Mouse (Mus musculus) CH12.LX (cell line): ENCODE measurements around the gene Letm1.

Experiments used
- CTCF ChIP-seq, 2 experiments: IDR thresholded peaks in 1 of 2; conservative IDR thresholded peaks in 1 of 2; 2 replicates each; pipeline ENCODE4 v1.5.1; 2011 to 2012; ENCODE audit warnings: low read depth in 2 of 2, low read length in 2 of 2, improper control_type of control experiment in 1 of 2, inconsistent platforms in 1 of 2, mild to moderate bottlenecking in 1 of 2, moderate library complexity in 1 of 2
- E2F4 ChIP-seq: IDR thresholded peaks from 2 replicates; pipeline ENCODE4 v1.6.1; 2011; ENCODE audit warnings: low read depth, low read length, improper control_type of control experiment; ENCODE audit not compliant: insufficient replicate concordance
- ELF1 ChIP-seq: IDR thresholded peaks from 2 replicates; pipeline ENCODE4 v1.6.1; 2014; ENCODE audit warnings: low read depth, mild to moderate bottlenecking, inconsistent platforms, low read length, improper control_type of control experiment
- EP300 ChIP-seq: IDR thresholded peaks from 2 replicates; pipeline ENCODE4 v1.6.1; 2011; ENCODE audit warnings: low read length, improper control_type of control experiment
- MXI1 ChIP-seq: IDR thresholded peaks from 2 replicates; pipeline ENCODE4 v1.6.1; 2011; ENCODE audit warnings: mild to moderate bottlenecking, low read depth, low read length, improper control_type of control experiment
- MYC ChIP-seq: IDR thresholded peaks from 2 replicates; pipeline ENCODE4 v1.6.1; 2011; ENCODE audit warnings: low read depth, mild to moderate bottlenecking, improper control_type of control experiment, low read length
- POLR2A ChIP-seq: IDR thresholded peaks from 2 replicates; pipeline ENCODE4 v1.6.1; 2011; ENCODE audit warnings: low read depth, mild to moderate bottlenecking, improper control_type of control experiment, low read length
- RAD21 ChIP-seq: IDR thresholded peaks from 2 replicates; pipeline ENCODE4 v1.6.1; 2011; ENCODE audit warnings: low read depth, mild to moderate bottlenecking, low read length, improper control_type of control experiment, moderate library complexity
- SMC3 ChIP-seq: IDR thresholded peaks from 2 replicates; pipeline ENCODE4 v1.6.1; 2011; ENCODE audit warnings: low read depth, low read length, improper control_type of control experiment
- TBP ChIP-seq: conservative IDR thresholded peaks from 2 replicates; pipeline ENCODE4 v1.6.1; 2011; ENCODE audit warnings: low read depth, low read length, improper control_type of control experiment
- TCF12 ChIP-seq: IDR thresholded peaks from 2 replicates; pipeline ENCODE4 v1.6.1; 2014; ENCODE audit warnings: low read depth, mild to moderate bottlenecking, inconsistent platforms, low read length, improper control_type of control experiment
- USF1 ChIP-seq: IDR thresholded peaks from 2 replicates; pipeline ENCODE4 v1.6.1; 2014; ENCODE audit warnings: low read depth, mild to moderate bottlenecking, inconsistent platforms, low read length, improper control_type of control experiment
- ZMIZ1 ChIP-seq: IDR thresholded peaks from 2 replicates; pipeline ENCODE4 v1.6.1; 2012; ENCODE audit warnings: low read depth, mild to moderate bottlenecking, inconsistent platforms, low read length, improper control_type of control experiment

GRCm38 (mm10) chr5:33721541-33722265, 60.9 kb downstream of the Letm1 start, which contains the start of gene Fgfr3:
- no peak for TF ChIP-seq CTCF (conservative IDR thresholded peaks at IDR 0.05 in 1 of 2, IDR thresholded peaks at IDR 0.05 in 1 of 2; ENCODE audit: low read depth in 2 of 2, low read length in 2 of 2)
- no peak for TF ChIP-seq EP300
- no peak for TF ChIP-seq RAD21
- TF ChIP-seq E2F4 = no peak
- no peak for TF ChIP-seq TBP
- no peak; the same call in 1 of the 2 replicates for TF ChIP-seq MXI1
- no peak for TF ChIP-seq ZMIZ1
- TF ChIP-seq MYC = no peak
- peak; percentile 8; the same call in 1 of the 2 replicates for TF ChIP-seq ELF1
- peak; percentile 27; the same call in 1 of the 2 replicates for TF ChIP-seq POLR2A
- no peak for TF ChIP-seq SMC3
- TF ChIP-seq TCF12 = peak; percentile 35; the same call in 1 of the 2 replicates
- TF ChIP-seq USF1 = no peak
